Mouse (Mus musculus): ENCODE measurements around the gene Gm30083.

Gene Gm30083

DNA sequence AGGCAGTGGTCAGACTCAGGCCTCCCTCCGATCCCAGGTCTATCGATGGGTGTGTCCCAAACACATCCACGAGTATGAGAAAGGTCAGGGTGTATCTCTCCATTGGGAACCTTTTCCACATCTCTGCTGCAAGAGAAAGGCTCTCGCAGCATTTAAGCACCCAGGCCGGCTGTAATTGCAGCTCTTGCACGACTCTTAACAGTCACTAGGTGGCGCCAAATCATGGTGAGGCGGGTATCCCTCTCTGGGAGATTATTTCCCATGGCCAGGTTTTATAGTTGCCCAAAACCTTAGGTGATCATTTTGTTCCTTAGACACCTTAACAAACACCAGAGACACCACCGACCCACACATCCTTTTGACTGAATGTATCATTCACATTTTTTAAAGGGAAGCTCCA, 55.6 kb downstream of the Gm30083 start:
- in situ Hi-C loops (cut with MboI), result no loop called here

DNA sequence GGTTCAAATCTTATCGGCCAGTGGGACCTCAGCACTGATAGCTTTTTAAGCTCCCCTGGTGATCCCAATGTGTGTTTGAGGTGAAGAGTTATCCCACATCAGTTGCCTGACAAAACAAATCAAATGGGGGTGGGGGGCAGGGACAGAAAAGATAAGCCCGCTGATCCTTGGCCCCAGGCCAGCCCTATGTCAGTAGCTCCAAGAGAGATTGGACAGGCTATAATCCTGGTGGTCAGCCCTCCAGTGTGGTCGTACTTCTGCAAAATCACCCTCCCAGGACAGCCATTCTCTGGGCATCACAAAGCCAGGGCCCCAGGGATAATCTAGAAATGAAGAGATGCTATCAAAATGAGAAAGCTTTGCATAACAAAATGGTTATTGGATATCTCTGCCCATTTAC, 56.1 kb downstream of the Gm30083 start:
- in situ Hi-C loops (cut with MboI), result no loop called here

DNA sequence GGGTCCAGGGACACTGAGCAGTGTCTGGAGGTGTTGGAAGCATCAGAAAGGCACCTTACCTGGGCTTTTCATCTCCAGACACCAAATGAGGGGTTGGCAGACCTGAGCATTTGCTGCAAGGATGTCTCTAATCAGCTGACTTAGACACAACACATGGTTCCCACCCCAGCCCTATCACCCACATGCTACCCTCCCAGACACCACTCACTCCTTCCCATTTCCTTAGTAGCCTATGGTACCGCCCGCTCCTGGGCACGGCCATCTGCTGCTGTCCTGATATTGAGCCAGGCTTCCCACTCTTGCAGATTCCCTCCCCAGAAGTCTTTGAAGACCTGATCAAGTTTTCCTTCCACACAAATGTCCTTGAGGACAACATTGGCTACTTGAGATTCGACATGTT, 56.8 kb downstream of the Gm30083 start:
- in situ Hi-C loops (cut with MboI), result no loop called here

GRCm38 (mm10) chr14:33956055-33956454, 58.9 kb downstream of the Gm30083 start:
- in situ Hi-C loops (cut with MboI), result no loop called here

DNA sequence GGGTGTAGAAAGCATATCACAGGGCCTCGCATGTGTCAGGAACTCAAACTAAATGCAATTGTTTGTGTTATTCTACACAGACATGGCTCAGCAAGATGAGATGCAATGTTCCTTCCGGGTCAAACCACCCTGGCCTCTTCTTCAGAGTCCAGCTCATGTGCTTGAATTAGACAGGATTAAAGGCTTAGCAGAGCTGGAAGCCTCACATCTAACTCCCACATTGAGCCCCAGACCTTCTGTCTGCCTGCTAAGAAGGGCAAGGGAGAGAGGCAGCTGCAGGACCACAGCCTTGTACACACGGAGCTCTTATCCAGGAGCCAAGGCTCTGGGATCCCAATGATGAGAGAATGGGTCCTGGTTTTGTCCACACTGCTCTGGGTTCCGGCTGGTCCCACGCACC, 61.2 kb downstream of the Gm30083 start, which contains the start of gene Rbp3:
Gene Rbp3, plus strand, starts transcription at position 243 of the 400 bp plus-strand sequence.
- in situ Hi-C loops (cut with MboI), result no loop called here

GRCm38 (mm10) chr14:33952233-33952981, 62.6 kb downstream of the Gm30083 start:
- in situ Hi-C loops (cut with MboI), result no loop called here

DNA sequence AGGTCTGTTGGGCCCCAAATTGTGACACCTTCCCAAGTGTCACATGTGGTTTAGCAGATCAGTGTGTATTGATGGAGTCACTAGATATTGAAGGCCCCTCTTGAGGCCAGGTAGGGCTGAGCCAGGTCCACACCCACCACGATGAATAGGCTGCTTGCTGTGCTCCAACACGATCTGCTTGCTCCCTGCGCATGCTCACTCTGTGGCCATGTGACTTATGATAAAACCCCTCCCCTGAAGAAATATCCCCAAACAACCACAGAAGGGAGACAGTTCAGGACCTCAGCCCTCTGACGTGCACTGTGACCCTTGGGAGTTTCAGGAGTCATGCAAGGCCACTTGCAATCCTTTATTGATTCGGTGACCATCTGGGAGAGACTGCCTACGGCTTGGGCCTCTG, 68.9 kb downstream of the Gm30083 start:
- in situ Hi-C loops (cut with MboI), result no loop called here

- in situ Hi-C loops (cut with MboI), result no loop called here
These were observed 72.8 kb downstream of the Gm30083 start for GRCm38 (mm10) chr14:33942222-33942621.

- in situ Hi-C loops (cut with MboI), result no loop called here
These were observed 74.2 kb downstream of the Gm30083 start, which contains the start of gene Gdf2 for GRCm38 (mm10) chr14:33940739-33941138. Gdf2 (plus strand) TSS chr14:33941039.

DNA sequence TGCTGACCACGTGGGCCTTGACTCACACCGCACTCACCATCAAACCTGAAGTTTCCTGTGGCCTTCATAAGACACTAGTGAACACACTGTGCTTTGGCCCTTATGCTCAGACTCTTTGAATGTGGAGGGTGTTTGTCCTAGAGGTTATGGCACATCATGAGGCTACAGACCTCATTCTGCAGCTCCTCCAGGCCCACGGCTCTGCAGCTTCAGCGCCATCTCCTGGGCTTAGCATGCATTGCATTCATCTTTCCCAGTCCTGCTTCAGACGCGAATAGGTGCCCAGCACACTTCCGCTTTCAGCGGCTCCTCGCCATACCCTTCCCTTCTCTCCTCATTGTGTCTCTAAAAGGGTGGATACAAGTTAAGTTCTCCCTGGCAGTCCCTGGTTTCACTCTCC, 75.9 kb downstream of the Gm30083 start:
- in situ Hi-C loops (cut with MboI), result no loop called here

All from mature B cell (primary cell).